Mouse (Mus musculus) hindbrain, embryonic 16.5 days (tissue): ENCODE measurements around the gene Dennd1a. TPM values are rescaled to one million over a fixed set of nuclear protein-coding genes. Genes with fewer than 3 reads are reported as not detected.

Experiments used
- ATAC-seq: fragments of 200-750 bp; cut with Nextera tagmentation; 2 replicates; pipeline ENCODE4 v1.8.0; 2017; ENCODE audit warnings: moderate TSS enrichment, moderate library complexity
- H3K27ac ChIP-seq: fragments of 300-500 bp; sonication (generic); 2 replicates; pipeline ENCODE4 v1.5.1; 2014; ENCODE audit warnings: low read depth, mild to moderate bottlenecking, control low read depth, low read length, moderate library complexity
- H3K27me3 ChIP-seq: fragments of 300-500 bp; sonication (generic); replicated peaks from 2 replicates; pipeline ENCODE4 v1.6.1; 2014; ENCODE audit warnings: low read length; ENCODE audit not compliant: control insufficient read depth, insufficient read depth
- H3K36me3 ChIP-seq: fragments of 300-500 bp; sonication (generic); 2 replicates; pipeline ENCODE4 v1.6.1; 2014; ENCODE audit warnings: mild to moderate bottlenecking, low read length, moderate library complexity, mixed read lengths; ENCODE audit not compliant: control insufficient read depth, insufficient read depth
- H3K4me1 ChIP-seq: fragments of 300-500 bp; sonication (generic); 2 replicates; pipeline ENCODE4 v1.6.1; 2014; ENCODE audit warnings: low read depth, low read length; ENCODE audit not compliant: control insufficient read depth, insufficient read depth
- H3K4me2 ChIP-seq: fragments of 300-500 bp; sonication (generic); 2 replicates; pipeline ENCODE4 v1.6.1; 2014; ENCODE audit warnings: mild to moderate bottlenecking, low read length, control low read depth, moderate library complexity
- H3K4me3 ChIP-seq: fragments of 300-500 bp; sonication (generic); 2 replicates; pipeline ENCODE4 v1.5.1; 2014; ENCODE audit warnings: mild to moderate bottlenecking, low read length, control low read depth, moderate library complexity
- H3K9ac ChIP-seq: fragments of 300-500 bp; sonication (generic); 2 replicates; pipeline ENCODE4 v1.6.1; 2014; ENCODE audit warnings: low read depth, mild to moderate bottlenecking, control low read depth, low read length, moderate library complexity
- H3K9me3 ChIP-seq: fragments of 300-500 bp; sonication (generic); 2 replicates; pipeline ENCODE4 v1.6.1; 2014; ENCODE audit warnings: mild to moderate bottlenecking, low read length, moderate library complexity; ENCODE audit not compliant: control insufficient read depth
- WGBS: fragments of 180-500 bp; shearing (Covaris S2); extraction: QIAGEN DNeasy Blood & Tissue Kit; methylation state at CpG from one replicate; pipeline ENCODE4 v1.1.7; 2014; 5-methylcytosine and 5-hydroxymethylcytosine counted together
- polyA plus RNA-seq: library from polyadenylated mRNA; unstranded; fragments of >200 nt; fragmentation: Nextera tagmentation; extraction: Ambion mirVana; gene quantifications from 2 replicates; pipeline ENCODE4 v1.2.1, GENCODE M21; 2015

The Dennd1a gene
- polyA plus RNA-seq, 1 experiment from 2014 or later, result 15.4 TPM

GRCm38 (mm10) chr2:38068171-38068572 lies 219.0 kb downstream of the Dennd1a start:
- WGBS, result 72% methylated on average over 2 of the region's 2 CpGs
- H3K4me2 ChIP-seq, result no peak overlapping the region
- H3K9me3 ChIP-seq, result no peaks in the 10 kb centered on the region

GRCm38 (mm10) chr2:38065914-38066313 lies 221.3 kb downstream of the Dennd1a start:
- no peaks in the 10 kb centered on the region for H3K27me3 ChIP-seq
- H3K4me1 ChIP-seq, result no peaks in the 10 kb centered on the region
- ATAC-seq, result no peak
- H3K27ac ChIP-seq, result no peak overlapping the region
- no peak overlapping the region for H3K4me3 ChIP-seq
- H3K36me3 ChIP-seq, result no peaks in the 10 kb centered on the region
- no peak overlapping the region for H3K4me2 ChIP-seq
- WGBS, result 81% methylated on average over 1 of the region's 1 CpGs
- no peaks in the 10 kb centered on the region for H3K9me3 ChIP-seq
- H3K9ac ChIP-seq, result no peak overlapping the region

More at GRCm38 (mm10) chr2:38068171-38068572, 219.0 kb downstream of the Dennd1a start:
- no peaks in the 10 kb centered on the region for H3K27me3 ChIP-seq
- H3K27ac ChIP-seq, result no peak overlapping the region
- no peak for ATAC-seq
- no peaks in the 10 kb centered on the region for H3K36me3 ChIP-seq
- H3K4me3 ChIP-seq, result no peak overlapping the region
- H3K9ac ChIP-seq, result no peak overlapping the region
- no peaks in the 10 kb centered on the region for H3K4me1 ChIP-seq

GRCm38 (mm10) chr2:38064266-38064665 lies 222.9 kb downstream of the Dennd1a start:
- H3K36me3 ChIP-seq, result no peaks in the 10 kb centered on the region
- H3K27me3 ChIP-seq, result no peaks in the 10 kb centered on the region
- H3K27ac ChIP-seq, result no peak overlapping the region
- no peaks in the 10 kb centered on the region for H3K4me1 ChIP-seq
- H3K4me3 ChIP-seq, result no peak overlapping the region
- ATAC-seq, result no peak
- no peak overlapping the region for H3K9ac ChIP-seq
- no peak overlapping the region for H3K4me2 ChIP-seq
- WGBS, result 66% methylated on average over 3 of the region's 3 CpGs
- H3K9me3 ChIP-seq, result no peaks in the 10 kb centered on the region

- no peak overlapping the region for H3K4me3 ChIP-seq
- no peak overlapping the region for H3K27ac ChIP-seq
- ATAC-seq, result no peak
- no peaks in the 10 kb centered on the region for H3K9me3 ChIP-seq
- no peaks in the 10 kb centered on the region for H3K36me3 ChIP-seq
- no peak overlapping the region for H3K4me2 ChIP-seq
- no peaks in the 10 kb centered on the region for H3K27me3 ChIP-seq
- 57% methylated on average over 1 of the region's 1 CpGs for WGBS
- no peaks in the 10 kb centered on the region for H3K4me1 ChIP-seq
- H3K9ac ChIP-seq, result no peak overlapping the region
Measured at GRCm38 (mm10) chr2:38062156-38062555, 225.0 kb downstream of the Dennd1a start.

GRCm38 (mm10) chr2:38061474-38061873 lies 225.7 kb downstream of the Dennd1a start:
- H3K4me3 ChIP-seq, result no peak overlapping the region
- H3K9ac ChIP-seq, result no peak overlapping the region
- H3K4me1 ChIP-seq, result no peaks in the 10 kb centered on the region
- no peaks in the 10 kb centered on the region for H3K36me3 ChIP-seq
- H3K27me3 ChIP-seq, result no peaks in the 10 kb centered on the region
- no peak overlapping the region for H3K27ac ChIP-seq
- H3K9me3 ChIP-seq, result no peaks in the 10 kb centered on the region
- no peak overlapping the region for H3K4me2 ChIP-seq
- no peak for ATAC-seq
- 81% methylated on average over 2 of the region's 2 CpGs for WGBS

GRCm38 (mm10) chr2:38052440-38052839 lies 234.8 kb downstream of the Dennd1a start:
- Histone ChIP-seq H3K36me3 (no peaks in the 10 kb centered on the region), H3K4me2 (no peak overlapping the region), H3K27ac (no peak overlapping the region), H3K9ac (no peak overlapping the region), H3K4me1 (no peaks in the 10 kb centered on the region), H3K27me3 (no peaks in the 10 kb centered on the region), H3K4me3 (no peak overlapping the region), H3K9me3 (no peaks in the 10 kb centered on the region)
- no peak for ATAC-seq
- WGBS, result 58% methylated on average over 3 of the region's 3 CpGs

- Histone ChIP-seq H3K4me3 (no peak overlapping the region), H3K27me3 (no peaks in the 10 kb centered on the region), H3K27ac (no peak overlapping the region), H3K4me2 (no peak overlapping the region), H3K9me3 (no peaks in the 10 kb centered on the region), H3K36me3 (no peaks in the 10 kb centered on the region), H3K9ac (no peak overlapping the region), H3K4me1 (no peaks in the 10 kb centered on the region)
- 82% methylated on average over 1 of the region's 1 CpGs for WGBS
- ATAC-seq, result no peak
Measured at GRCm38 (mm10) chr2:38051485-38052085, 235.6 kb downstream of the Dennd1a start.

- Histone ChIP-seq H3K4me3 (no peak overlapping the region), H3K9me3 (no peaks in the 10 kb centered on the region), H3K27ac (no peak overlapping the region), H3K4me1 (no peaks in the 10 kb centered on the region), H3K27me3 (no peaks in the 10 kb centered on the region), H3K36me3 (no peaks in the 10 kb centered on the region), H3K9ac (no peak overlapping the region), H3K4me2 (no peak overlapping the region)
- no peak for ATAC-seq
Measured at GRCm38 (mm10) chr2:38048996-38049395, 238.2 kb downstream of the Dennd1a start.

- no peak overlapping the region for H3K4me2 ChIP-seq
- H3K9me3 ChIP-seq, result no peaks in the 10 kb centered on the region
- no peak overlapping the region for H3K9ac ChIP-seq
- H3K27ac ChIP-seq, result no peak overlapping the region
- no peaks in the 10 kb centered on the region for H3K27me3 ChIP-seq
- no peaks in the 10 kb centered on the region for H3K4me1 ChIP-seq
- no peaks in the 10 kb centered on the region for H3K36me3 ChIP-seq
- H3K4me3 ChIP-seq, result no peak overlapping the region
- WGBS, result 93% methylated on average over 4 of the region's 4 CpGs
- no peak for ATAC-seq
Measured at GRCm38 (mm10) chr2:38045286-38045685, 241.9 kb downstream of the Dennd1a start.

- H3K9me3 ChIP-seq, result no peaks in the 10 kb centered on the region
- H3K4me3 ChIP-seq, result no peak overlapping the region
- 17% methylated on average over 3 of the region's 3 CpGs for WGBS
- ATAC-seq, result no peak
- no peaks in the 10 kb centered on the region for H3K36me3 ChIP-seq
- H3K4me2 ChIP-seq, result no peak overlapping the region
- no peak overlapping the region for H3K9ac ChIP-seq
- H3K4me1 ChIP-seq, result no peaks in the 10 kb centered on the region
- no peak overlapping the region for H3K27ac ChIP-seq
- H3K27me3 ChIP-seq, result no peaks in the 10 kb centered on the region
Measured at GRCm38 (mm10) chr2:38040845-38041244, 246.3 kb downstream of the Dennd1a start.
